Mouse (Mus musculus) limb, embryonic 14.5 days (tissue): ENCODE measurements around the gene Kif7. TPM values are rescaled to one million over a fixed set of nuclear protein-coding genes. Genes with fewer than 3 reads are reported as not detected.

Source experiments
- ATAC-seq: fragments of 200-750 bp; cut with Nextera tagmentation; 2 replicates; pipeline ENCODE4 v1.8.0; 2017; ENCODE audit warnings: low read depth, moderate number of reproducible peaks, moderate TSS enrichment; ENCODE audit not compliant: low FRiP score
- DNase-seq: peaks from one replicate; pipeline ENCODE4 v3.0.0-alpha.2; 2015; ENCODE audit warnings: low spot score
- H3K27ac ChIP-seq: fragments of 300-500 bp; sonication (generic); replicated peaks from 2 replicates; pipeline ENCODE4 v1.5.1; 2014; ENCODE audit warnings: low read depth, mild to moderate bottlenecking, low read length, moderate library complexity, mixed read lengths
- H3K27me3 ChIP-seq: fragments of 300-500 bp; sonication (generic); 2 replicates; pipeline ENCODE4 v1.6.1; 2014; ENCODE audit warnings: low read length, mixed read lengths; ENCODE audit not compliant: control insufficient read depth, insufficient read depth
- H3K36me3 ChIP-seq: fragments of 300-500 bp; sonication (generic); 2 replicates; pipeline ENCODE4 v1.6.1; 2014; ENCODE audit warnings: mild to moderate bottlenecking, low read length, moderate library complexity, mixed read lengths; ENCODE audit not compliant: control insufficient read depth, insufficient read depth
- H3K4me1 ChIP-seq: fragments of 300-500 bp; sonication (generic); 2 replicates; pipeline ENCODE4 v1.6.1; 2014; ENCODE audit warnings: antibody characterized with exemption, low read length, mixed read lengths; ENCODE audit not compliant: control insufficient read depth, insufficient read depth
- H3K4me2 ChIP-seq: fragments of 300-500 bp; sonication (generic); replicated peaks from 2 replicates; pipeline ENCODE4 v1.6.1; 2014; ENCODE audit warnings: low read depth, mild to moderate bottlenecking, low read length, moderate library complexity; ENCODE audit not compliant: severe bottlenecking
- H3K4me3 ChIP-seq: fragments of 300-500 bp; sonication (generic); replicated peaks from 2 replicates; pipeline ENCODE4 v1.5.1; 2014; ENCODE audit warnings: low read length
- H3K9ac ChIP-seq: fragments of 300-500 bp; sonication (generic); 2 replicates; pipeline ENCODE4 v1.6.1; 2014; ENCODE audit warnings: mild to moderate bottlenecking, low read depth, low read length, moderate library complexity; ENCODE audit not compliant: severe bottlenecking
- H3K9me3 ChIP-seq: fragments of 300-500 bp; sonication (generic); 2 replicates; pipeline ENCODE4 v1.6.1; 2016; ENCODE audit warnings: low read length; ENCODE audit not compliant: control insufficient read depth
- POLR2A ChIP-seq: fragments of 200-500 bp; IDR thresholded peaks from 2 replicates; pipeline ENCODE4 v1.8.0; 2012; ENCODE audit warnings: inconsistent platforms, mild to moderate bottlenecking, moderate library complexity, borderline replicate concordance; ENCODE audit not compliant: insufficient read depth, insufficient read length; ENCODE audit errors: extremely low read depth
- WGBS: fragments of 180-500 bp; shearing (Covaris S2); extraction: QIAGEN DNeasy Blood & Tissue Kit; methylation state at CpG from one replicate; pipeline ENCODE4 v1.1.7; 2014; 5-methylcytosine and 5-hydroxymethylcytosine counted together
- polyA plus RNA-seq, 2 experiments: library from polyadenylated mRNA; depleted of rRNA in 1 of 2; stranded (reverse) in 1 of 2; unstranded in 1 of 2; fragments of >200 nt; fragmentation: Nextera tagmentation in 1 of 2; extraction: Ambion mirVana in 1 of 2; gene quantifications; 2 replicates each; pipeline versions ENCODE4 v1.2.1 to v1.2.3; 2012 to 2014

Gene Kif7
- polyA plus RNA-seq, 2 experiments: 7.2 to 14.6 TPM

DNA sequence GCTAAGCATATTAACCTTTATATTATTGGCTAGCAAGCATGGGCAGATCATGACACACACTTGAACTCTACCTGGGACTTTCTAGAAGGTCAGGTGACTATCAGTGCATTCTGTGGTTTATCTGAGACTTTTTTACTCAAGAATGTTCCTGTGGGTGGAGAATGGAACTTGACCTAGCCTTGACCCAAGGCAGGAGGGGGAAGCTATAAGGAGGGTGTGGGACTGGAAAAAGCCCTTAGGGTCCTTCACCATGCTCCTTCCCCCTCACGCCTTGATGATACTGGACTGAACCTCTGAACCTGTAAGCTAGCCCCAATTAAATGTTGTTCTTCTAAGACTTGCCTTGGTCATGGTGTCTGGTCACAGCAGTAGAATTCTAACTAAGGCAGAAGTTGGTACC, 61.3 kb downstream of the Kif7 start:
- 79% methylated on average over 1 of the region's 1 CpGs for WGBS
- TF ChIP-seq POLR2A: no peak
- no peak for ATAC-seq

DNA sequence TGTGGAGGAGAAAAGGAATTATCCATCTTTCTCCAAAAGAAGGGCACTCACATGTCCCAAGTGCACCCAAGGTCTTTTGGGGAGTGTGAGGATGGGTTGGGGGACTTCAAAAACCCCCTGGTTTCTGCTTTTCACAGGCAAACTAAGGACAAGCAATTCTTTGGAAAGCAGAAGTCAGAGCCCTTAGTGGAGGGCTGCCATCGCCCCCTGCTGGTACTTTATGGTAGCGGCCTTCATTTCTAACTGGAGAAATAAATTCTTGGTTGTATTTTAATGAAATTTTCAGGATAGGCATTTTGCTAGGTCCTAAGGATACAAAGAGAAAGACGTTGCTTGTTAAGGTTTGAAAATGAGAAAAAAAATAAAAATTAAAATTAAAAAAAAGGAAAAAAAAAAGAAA, 66.5 kb downstream of the Kif7 start:
- Histone ChIP-seq H3K27ac (no peak overlapping the region), H3K9me3 (no peaks in the 10 kb centered on the region), H3K4me2 (no peak overlapping the region), H3K27me3 (no peaks in the 10 kb centered on the region), H3K9ac (no peak overlapping the region), H3K36me3 (no peaks in the 10 kb centered on the region), H3K4me1 (no peaks in the 10 kb centered on the region), H3K4me3 (no peak overlapping the region)
- ATAC-seq: no peak
- TF ChIP-seq POLR2A: no peak
- 9% methylated on average over 3 of the region's 3 CpGs for WGBS
- peak; percentile 54 for DNase-seq

More for the DNA sequence above, 61.3 kb downstream of the Kif7 start:
- H3K36me3 ChIP-seq: no peaks in the 10 kb centered on the region
- H3K4me1 ChIP-seq: peaks cover 1% of the 10 kb centered on the region; the same call in 1 of the 2 replicates
- no peak overlapping the region for H3K4me3 ChIP-seq
- no peak overlapping the region for H3K4me2 ChIP-seq
- H3K27me3 ChIP-seq: no peaks in the 10 kb centered on the region
- no peaks in the 10 kb centered on the region for H3K9me3 ChIP-seq
- DNase-seq: no peak
- no peak overlapping the region for H3K9ac ChIP-seq
- H3K27ac ChIP-seq: no peak overlapping the region

Other genes with a start within 250 kb of the Kif7 start
- gene Polg, start 249.4 kb downstream of the Kif7 start, polyA plus RNA-seq (2012; rRNA removed): 59.8 and 71.9 TPM in 2 replicates
- gene Polg, start 249.4 kb downstream of the Kif7 start, polyA plus RNA-seq (2014; fragmentation: Nextera tagmentation; extraction: Ambion mirVana): 37.6 and 42.8 TPM in 2 replicates
- gene Rhcg, start 98.1 kb downstream of the Kif7 start, polyA plus RNA-seq (2012; rRNA removed): 0.08 and 0.14 TPM in 2 replicates
- gene Rhcg, start 98.1 kb downstream of the Kif7 start, polyA plus RNA-seq (2014; fragmentation: Nextera tagmentation; extraction: Ambion mirVana): 0.11 TPM in 1 of 2 replicates, not detected in the other
- 6.8 and 7.4 TPM in 2 replicates for gene Ticrr, start 55.5 kb downstream of the Kif7 start, polyA plus RNA-seq (2012; rRNA removed)
- 7.9 and 9.5 TPM in 2 replicates for gene Ticrr, start 55.5 kb downstream of the Kif7 start, polyA plus RNA-seq (2014; fragmentation: Nextera tagmentation; extraction: Ambion mirVana)
- 0.21 and 0.23 TPM in 2 replicates for gene Plin1, start 17.2 kb upstream of the Kif7 start, polyA plus RNA-seq (2012; rRNA removed)
- not detected in 2 replicates for gene Plin1, start 17.2 kb upstream of the Kif7 start, polyA plus RNA-seq (2014; fragmentation: Nextera tagmentation; extraction: Ambion mirVana)
- 9.0 TPM in 2 replicates for gene Pex11a, start 27.4 kb upstream of the Kif7 start, polyA plus RNA-seq (2012; rRNA removed)
- 10.1 and 10.3 TPM in 2 replicates for gene Pex11a, start 27.4 kb upstream of the Kif7 start, polyA plus RNA-seq (2014; fragmentation: Nextera tagmentation; extraction: Ambion mirVana)
- 0.20 and 0.21 TPM in 2 replicates for gene Wdr93, start 27.4 kb upstream of the Kif7 start, polyA plus RNA-seq (2012; rRNA removed)
- gene Wdr93, start 27.4 kb upstream of the Kif7 start, polyA plus RNA-seq (2014; fragmentation: Nextera tagmentation; extraction: Ambion mirVana): 0.12 TPM in 1 of 2 replicates, not detected in the other
- 0.06 and 0.20 TPM in 2 replicates for gene Mesp1, start 78.1 kb upstream of the Kif7 start, polyA plus RNA-seq (2012; rRNA removed)
- 0.23 TPM in 1 of 2 replicates, not detected in the other for gene Mesp1, start 78.1 kb upstream of the Kif7 start, polyA plus RNA-seq (2014; fragmentation: Nextera tagmentation; extraction: Ambion mirVana)
- 0.67 and 1.00 TPM in 2 replicates for gene Mesp2, start 95.0 kb upstream of the Kif7 start, polyA plus RNA-seq (2012; rRNA removed)
- 0.50 and 0.65 TPM in 2 replicates for gene Mesp2, start 95.0 kb upstream of the Kif7 start, polyA plus RNA-seq (2014; fragmentation: Nextera tagmentation; extraction: Ambion mirVana)
- 39.5 and 39.8 TPM in 2 replicates for gene Anpep, start 145.3 kb upstream of the Kif7 start, polyA plus RNA-seq (2012; rRNA removed)
- gene Anpep, start 145.3 kb upstream of the Kif7 start, polyA plus RNA-seq (2014; fragmentation: Nextera tagmentation; extraction: Ambion mirVana): 26.6 and 31.3 TPM in 2 replicates
- gene Ap3s2, start 204.9 kb upstream of the Kif7 start, polyA plus RNA-seq (2012; rRNA removed): 23.1 and 28.8 TPM in 2 replicates
- 27.3 and 30.3 TPM in 2 replicates for gene Ap3s2, start 204.9 kb upstream of the Kif7 start, polyA plus RNA-seq (2014; fragmentation: Nextera tagmentation; extraction: Ambion mirVana)
- 14.8 and 15.3 TPM in 2 replicates for gene Arpin, start 219.6 kb upstream of the Kif7 start, polyA plus RNA-seq (2012; rRNA removed)
- 25.6 and 26.8 TPM in 2 replicates for gene Arpin, start 219.6 kb upstream of the Kif7 start, polyA plus RNA-seq (2014; fragmentation: Nextera tagmentation; extraction: Ambion mirVana)